Mouse (Mus musculus) C2C12 (cell line): ENCODE data around the gene Aunip. TPM values are rescaled to one million over a fixed set of nuclear protein-coding genes. Genes with fewer than 3 reads are reported as not detected.

ENCODE experiments used
- H3K27me3 ChIP-seq: one replicate; pipeline ENCODE4 v1.6.1; 2011; ENCODE audit not compliant: control insufficient read depth, insufficient read depth, insufficient read length
- H3K36me3 ChIP-seq: one replicate; pipeline ENCODE4 v1.6.1; 2011; ENCODE audit not compliant: control insufficient read depth, insufficient read depth
- H3K4me3 ChIP-seq: one replicate; pipeline ENCODE4 v1.5.1; 2011; ENCODE audit warnings: mild to moderate bottlenecking, control low read depth; ENCODE audit not compliant: poor library complexity, insufficient read depth, severe bottlenecking
- H3K79me2 ChIP-seq: one replicate; pipeline ENCODE4 v1.6.1; 2011; ENCODE audit not compliant: control insufficient read depth, insufficient read depth
- H3K79me3 ChIP-seq: one replicate; pipeline ENCODE4 v1.6.1; 2011; ENCODE audit warnings: low read depth, control low read depth
- H3ac ChIP-seq: one replicate; pipeline ENCODE3; 2011; ENCODE audit warnings: low read depth; ENCODE audit not compliant: control insufficient read depth, insufficient read length
- CEBPB ChIP-seq: IDR thresholded peaks from one replicate; pipeline ENCODE4 v1.6.1; 2011; ENCODE audit warnings: low read depth, mild to moderate bottlenecking, control low read depth, moderate library complexity
- CTCF ChIP-seq: IDR thresholded peaks from one replicate; pipeline ENCODE4 v1.5.1; 2011; ENCODE audit not compliant: control insufficient read depth, insufficient read depth, insufficient read length
- FOSL1 ChIP-seq: IDR thresholded peaks from one replicate; pipeline ENCODE4 v1.8.0; 2011; ENCODE audit warnings: mild to moderate bottlenecking, low read length; ENCODE audit not compliant: poor library complexity, insufficient read depth, severe bottlenecking
- MAX ChIP-seq: IDR thresholded peaks from one replicate; pipeline ENCODE4 v1.6.1; 2011; ENCODE audit warnings: mild to moderate bottlenecking, control low read depth
- MYOD1 ChIP-seq: IDR thresholded peaks from one replicate; pipeline ENCODE4 v1.6.1; 2011; ENCODE audit warnings: low read depth; ENCODE audit not compliant: control insufficient read depth, insufficient read length
- MYOG ChIP-seq: IDR thresholded peaks from one replicate; pipeline ENCODE4 v1.6.1; 2011; ENCODE audit not compliant: control insufficient read depth, insufficient read length; ENCODE audit errors: extremely low read depth
- USF1 ChIP-seq: IDR thresholded peaks from one replicate; pipeline ENCODE4 v1.6.1; 2011; ENCODE audit warnings: low read depth, mild to moderate bottlenecking, control low read depth, moderate library complexity
- polyA plus RNA-seq: library from polyadenylated mRNA; unstranded; fragments of >200 nt; fragmentation: generic; extraction: Trizol; gene quantifications from one replicate; pipeline ENCODE4 v1.2.1, GENCODE M21; 2012; ENCODE audit warnings: missing spikeins

The Aunip gene
- polyA plus RNA-seq, 1 experiment: 14.9 TPM

DNA sequence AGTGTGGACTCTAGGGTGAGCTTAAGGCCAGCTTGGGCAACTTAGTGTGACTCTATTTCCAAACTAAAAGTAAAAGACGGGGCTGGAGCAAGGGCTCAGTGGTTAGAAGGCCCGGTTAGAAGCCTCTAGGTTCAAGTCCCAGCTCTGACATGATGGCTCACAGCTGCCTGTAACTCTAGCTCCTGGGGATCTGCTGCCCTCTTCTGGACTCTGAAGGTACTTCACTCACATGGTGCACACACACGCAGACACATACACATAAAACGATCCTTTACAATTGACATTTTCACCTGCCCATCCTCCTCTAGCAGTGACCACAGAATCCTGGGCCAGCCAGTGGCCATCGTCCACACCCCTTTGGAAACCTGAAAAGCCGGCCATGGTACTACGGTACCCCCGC, 39.1 kb downstream of the Aunip start:
- H3K27me3 ChIP-seq: no peaks in the 10 kb centered on the region
- no peak overlapping the region for H3ac ChIP-seq
- TF ChIP-seq CTCF: no peak
- TF ChIP-seq FOSL1: no peak
- TF ChIP-seq MYOD1: no peak
- TF ChIP-seq MYOG: no peak
- TF ChIP-seq CEBPB: no peak
- TF ChIP-seq USF1: no peak
- TF ChIP-seq MAX: no peak
- peaks cover 40% of the 10 kb centered on the region for H3K36me3 ChIP-seq
- H3K79me2 ChIP-seq: peaks cover 21% of the 10 kb centered on the region
- no peak overlapping the region for H3K4me3 ChIP-seq
- peaks cover 10% of the 10 kb centered on the region for H3K79me3 ChIP-seq

DNA sequence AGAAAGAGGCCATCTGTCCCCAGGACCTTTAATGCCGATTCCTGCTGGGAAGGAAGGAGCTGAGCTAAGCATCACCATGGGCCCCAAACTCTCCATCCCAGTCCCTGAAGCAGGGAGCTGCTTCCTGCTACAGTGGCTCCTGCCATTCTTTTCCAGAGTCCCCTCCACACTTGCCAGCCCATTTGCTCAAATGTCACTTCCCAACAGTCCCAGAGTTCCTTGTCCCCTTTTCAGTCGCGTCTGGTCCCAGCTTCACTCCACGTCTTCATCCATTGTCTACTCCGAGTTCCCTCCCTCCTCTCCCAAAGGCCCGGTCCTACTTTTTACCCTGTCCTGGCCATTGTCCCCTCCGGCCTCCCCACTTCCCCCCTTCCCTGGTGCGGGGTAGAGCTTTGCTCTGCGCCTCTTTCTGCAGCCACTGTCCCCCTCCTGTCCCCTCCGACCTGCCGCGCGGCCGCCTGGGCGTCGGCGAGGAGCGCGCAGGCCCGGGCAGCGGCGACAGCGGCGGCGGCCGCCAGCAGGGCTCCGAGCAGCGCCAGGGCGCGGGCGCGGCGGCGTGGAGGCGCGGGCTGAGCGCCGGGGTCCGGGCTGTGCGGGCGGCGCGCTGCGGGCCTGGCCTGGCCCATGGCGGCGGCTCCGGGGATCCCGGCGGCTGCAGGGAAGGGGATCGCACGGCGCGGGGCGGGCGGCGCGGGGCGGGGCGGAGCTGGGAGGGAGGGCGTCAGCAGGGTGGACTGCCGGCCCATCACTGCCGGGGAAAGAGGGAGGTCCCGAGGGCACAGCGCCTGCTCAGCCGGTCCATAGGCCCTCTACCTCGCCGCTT, 40.9 kb downstream of the Aunip start, which contains the start of gene Selenon:
Selenon (minus strand) TSS at position 673 of the 823 bp plus-strand sequence.
- no peak for TF ChIP-seq USF1
- TF ChIP-seq MYOG: no peak
- no peak for TF ChIP-seq FOSL1
- TF ChIP-seq CEBPB: no peak
- no peak for TF ChIP-seq CTCF
- H3K79me2 ChIP-seq: peaks cover 21% of the 10 kb centered on the region
- peak within 1 kb of the TSS; percentile 90 for H3ac ChIP-seq
- peak within 1 kb of the TSS; percentile 52 for H3K4me3 ChIP-seq
- H3K79me3 ChIP-seq: peaks cover 10% of the 10 kb centered on the region
- peaks cover 24% of the 10 kb centered on the region for H3K36me3 ChIP-seq
- no peaks in the 10 kb centered on the region for H3K27me3 ChIP-seq

DNA sequence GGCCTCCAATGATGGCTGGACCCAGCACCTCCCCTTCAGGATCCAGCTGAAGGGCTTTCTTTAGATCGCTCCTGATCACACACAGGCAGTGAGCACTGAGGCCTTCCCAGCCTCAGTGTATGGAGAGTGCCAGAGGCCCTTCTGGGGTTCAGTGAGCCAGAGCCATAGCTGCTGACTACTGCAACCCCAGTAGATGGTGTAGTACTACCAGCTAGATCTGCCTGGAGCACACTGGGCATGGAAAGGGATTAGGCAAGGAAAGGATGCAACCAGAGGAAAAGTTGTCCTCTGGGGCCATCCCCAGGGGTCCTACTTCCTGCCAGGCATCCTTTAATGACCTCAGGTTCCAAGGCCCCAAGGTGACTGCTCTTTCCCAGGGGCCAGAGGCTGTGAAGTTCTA, 42.8 kb downstream of the Aunip start:
- Histone ChIP-seq H3K79me3 (peaks cover 10% of the 10 kb centered on the region), H3K79me2 (peaks cover 21% of the 10 kb centered on the region), H3ac (no peak overlapping the region), H3K27me3 (no peaks in the 10 kb centered on the region), H3K4me3 (no peak overlapping the region), H3K36me3 (peaks cover 14% of the 10 kb centered on the region)
- no peak for TF ChIP-seq USF1
- no peak for TF ChIP-seq FOSL1
- TF ChIP-seq MAX: no peak
- TF ChIP-seq CEBPB: no peak
- TF ChIP-seq MYOD1: no peak
- TF ChIP-seq CTCF: no peak
- TF ChIP-seq MYOG: no peak

DNA sequence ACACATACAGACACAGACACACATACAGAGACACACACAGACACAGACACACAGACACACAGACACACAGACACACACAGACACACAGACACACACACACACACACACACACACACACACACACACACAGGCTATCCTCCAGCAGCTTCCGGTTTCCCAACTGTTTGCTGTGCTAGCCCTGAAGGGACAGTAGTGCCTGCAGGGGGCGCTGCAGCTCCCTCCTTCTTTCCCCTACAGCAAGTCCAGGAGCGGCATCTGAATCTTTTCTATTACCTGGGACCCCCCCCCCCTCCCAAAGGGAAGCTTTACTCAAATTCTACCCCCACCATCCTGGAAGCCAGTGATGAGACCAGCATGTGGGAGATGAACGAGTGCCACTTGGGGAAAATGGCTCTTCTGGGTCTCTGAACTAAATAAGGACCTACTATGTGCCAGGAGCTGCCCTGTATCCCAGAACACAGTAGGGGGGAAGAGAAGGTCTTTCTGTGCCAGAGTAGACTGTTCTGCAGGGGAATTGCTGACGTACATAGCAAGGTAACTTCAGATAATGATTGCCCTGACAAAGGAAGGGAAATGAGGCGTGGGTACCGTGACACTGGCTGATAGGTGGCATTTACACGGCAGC, 45.3 kb downstream of the Aunip start:
- Histone ChIP-seq H3K79me2 (peaks cover 7% of the 10 kb centered on the region), H3K79me3 (peaks cover 2% of the 10 kb centered on the region), H3K4me3 (no peak overlapping the region), H3ac (no peak overlapping the region), H3K27me3 (no peaks in the 10 kb centered on the region), H3K36me3 (no peaks in the 10 kb centered on the region)
- TF ChIP-seq FOSL1 (no peak), CEBPB (no peak), MYOG (no peak), CTCF (peak; percentile 13), MYOD1 (no peak), USF1 (no peak), MAX (no peak)

DNA sequence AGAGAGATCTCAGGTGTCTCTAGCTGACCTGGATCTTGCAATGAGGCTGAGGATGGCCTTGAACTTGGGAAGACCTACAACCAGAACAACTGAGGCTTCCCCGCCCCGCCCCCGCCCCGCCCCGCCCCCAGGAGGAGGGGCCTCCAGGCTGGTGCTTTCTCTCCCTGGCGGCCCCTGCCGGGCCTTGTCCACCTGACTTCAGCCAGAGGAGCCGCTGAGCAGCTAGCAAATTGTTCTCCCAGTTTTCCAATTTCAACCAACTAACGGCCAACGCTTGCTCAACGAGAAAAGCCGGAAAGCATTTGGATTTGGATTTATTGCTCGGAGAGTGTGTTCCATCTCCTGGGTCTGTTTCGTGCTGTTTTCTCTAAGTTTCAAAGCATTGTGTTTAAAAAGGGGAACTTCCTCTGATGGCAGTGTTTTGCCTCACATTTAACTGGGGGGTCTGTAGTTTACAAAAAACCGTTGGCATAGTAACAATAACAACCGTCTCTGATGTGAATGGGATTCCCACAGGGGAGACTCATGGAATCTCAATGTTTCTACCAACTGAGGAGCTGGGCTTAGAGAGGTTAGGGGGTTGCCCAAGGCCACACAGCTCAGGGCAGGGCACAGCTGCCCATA, 46.9 kb downstream of the Aunip start:
- H3K79me2 ChIP-seq: no peaks in the 10 kb centered on the region
- no peak overlapping the region for H3K4me3 ChIP-seq
- H3K27me3 ChIP-seq: no peaks in the 10 kb centered on the region
- no peaks in the 10 kb centered on the region for H3K79me3 ChIP-seq
- H3ac ChIP-seq: no peak overlapping the region
- H3K36me3 ChIP-seq: no peaks in the 10 kb centered on the region
- TF ChIP-seq MAX (no peak), CEBPB (no peak), MYOD1 (no peak), MYOG (no peak)
